Mouse (Mus musculus): ENCODE measurements around the gene Zfp688.

- TF ChIP-seq CTCF (conservative IDR thresholded peaks at IDR 0.05; ENCODE audit: insufficient read depth, insufficient read length, low read depth, low read length) (no peak), POLR2A (IDR thresholded peaks at IDR 0.05; ENCODE audit: low read depth, low read length) (no peak)
These were observed 28.1 kb upstream of the Zfp688 start for GRCm38 (mm10) chr7:127449966-127450365.
